Mouse (Mus musculus): ENCODE data around the gene Vmn2r74. TPM values are rescaled to one million over a fixed set of nuclear protein-coding genes. Genes with fewer than 3 reads are reported as not detected.

The Vmn2r74 gene
- not detected in 2 replicates for polyA plus RNA-seq (2012; rRNA removed)

DNA sequence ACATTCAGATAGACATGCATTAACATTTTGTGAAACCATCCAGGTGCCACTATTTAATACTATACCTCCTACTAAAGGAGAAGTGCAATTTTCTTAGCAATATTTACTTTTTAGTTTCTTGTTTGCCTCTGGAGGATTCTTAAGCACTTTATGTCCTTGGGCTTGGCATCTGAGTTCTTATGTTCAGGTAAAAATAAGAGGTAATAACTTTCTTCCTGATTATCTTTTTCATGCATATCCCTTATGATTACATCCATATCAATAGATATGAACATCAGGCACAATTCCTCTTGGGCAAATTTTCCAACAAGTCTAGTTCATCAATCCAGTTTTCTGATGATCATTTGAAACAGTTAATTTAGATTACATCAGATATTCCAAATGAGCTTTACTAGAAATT, at the start of gene Vmn2r74:
Gene Vmn2r74, minus strand, starts transcription at position 101 of the 400 bp plus-strand sequence.
- no peaks in the 10 kb centered on the region for H3K4me1 ChIP-seq (ENCODE audit: control insufficient read depth, insufficient read depth, insufficient read length)
- TF ChIP-seq POLR2A (IDR thresholded peaks at IDR 0.05; ENCODE audit: low read depth, low read length): no peak
- no peak for TF ChIP-seq CTCF (IDR thresholded peaks at IDR 0.05; ENCODE audit: extremely low read depth, insufficient read depth, insufficient read length, insufficient replicate concordance)
- DNase-seq (ENCODE audit: low read depth in 1 of 2, low spot score in 2 of 2): no peak
- no peaks in the 10 kb centered on the region for H3K36me3 ChIP-seq (ENCODE audit: control insufficient read depth, insufficient read depth, low read length)
- H3K27ac ChIP-seq (ENCODE audit: insufficient read depth, low read length): no peak within 1 kb of the TSS
- H3K27me3 ChIP-seq (ENCODE audit: control insufficient read depth, insufficient read depth, low read length): no peaks in the 10 kb centered on the region
- no peak within 1 kb of the TSS for H3K4me3 ChIP-seq (ENCODE audit: extremely low read depth, insufficient read depth, insufficient read length)

GRCm38 (mm10) chr7:86007533-86007932, 46.1 kb upstream of the Vmn2r74 start:
- Histone ChIP-seq H3K36me3 (ENCODE audit: control insufficient read depth, insufficient read depth, low read length) (no peaks in the 10 kb centered on the region), H3K4me3 (ENCODE audit: extremely low read depth, insufficient read depth, insufficient read length) (no peak overlapping the region), H3K4me1 (ENCODE audit: control insufficient read depth, insufficient read depth, insufficient read length) (no peaks in the 10 kb centered on the region), H3K27me3 (ENCODE audit: control insufficient read depth, insufficient read depth, low read length) (no peaks in the 10 kb centered on the region), H3K27ac (ENCODE audit: insufficient read depth, low read length) (no peak overlapping the region)
- DNase-seq (ENCODE audit: low read depth in 1 of 2, low spot score in 2 of 2): no peak
- 87% methylated on average over 2 of the region's 2 CpGs for WGBS
- TF ChIP-seq CTCF (IDR thresholded peaks at IDR 0.05; ENCODE audit: extremely low read depth, insufficient read depth, insufficient read length, insufficient replicate concordance): no peak
- no peak for TF ChIP-seq POLR2A (IDR thresholded peaks at IDR 0.05; ENCODE audit: low read depth, low read length)

Other genes starting within 250 kb of the Vmn2r74 start
- gene Vmn2r72, start 206.5 kb downstream of the Vmn2r74 start, polyA plus RNA-seq (2012; rRNA removed): not detected in 2 replicates
- not detected in 2 replicates for gene Vmn2r73, start 85.4 kb downstream of the Vmn2r74 start, polyA plus RNA-seq (2012; rRNA removed)
- not detected in 2 replicates for gene Vmn2r75, start 210.1 kb upstream of the Vmn2r74 start, polyA plus RNA-seq (2012; rRNA removed)

Data from spleen, adult 2 months (tissue).